Mouse (Mus musculus): ENCODE data around the gene Tenm2. TPM values are rescaled to one million over a fixed set of nuclear protein-coding genes. Genes with fewer than 3 reads are reported as not detected.
A peak's percentile ranks its signal among the peaks of the same experiment; 100 is the strongest.

Tenm2 gene
- 0.32 and 0.36 TPM in 2 replicates for polyA plus RNA-seq (2012; rRNA removed)

DNA sequence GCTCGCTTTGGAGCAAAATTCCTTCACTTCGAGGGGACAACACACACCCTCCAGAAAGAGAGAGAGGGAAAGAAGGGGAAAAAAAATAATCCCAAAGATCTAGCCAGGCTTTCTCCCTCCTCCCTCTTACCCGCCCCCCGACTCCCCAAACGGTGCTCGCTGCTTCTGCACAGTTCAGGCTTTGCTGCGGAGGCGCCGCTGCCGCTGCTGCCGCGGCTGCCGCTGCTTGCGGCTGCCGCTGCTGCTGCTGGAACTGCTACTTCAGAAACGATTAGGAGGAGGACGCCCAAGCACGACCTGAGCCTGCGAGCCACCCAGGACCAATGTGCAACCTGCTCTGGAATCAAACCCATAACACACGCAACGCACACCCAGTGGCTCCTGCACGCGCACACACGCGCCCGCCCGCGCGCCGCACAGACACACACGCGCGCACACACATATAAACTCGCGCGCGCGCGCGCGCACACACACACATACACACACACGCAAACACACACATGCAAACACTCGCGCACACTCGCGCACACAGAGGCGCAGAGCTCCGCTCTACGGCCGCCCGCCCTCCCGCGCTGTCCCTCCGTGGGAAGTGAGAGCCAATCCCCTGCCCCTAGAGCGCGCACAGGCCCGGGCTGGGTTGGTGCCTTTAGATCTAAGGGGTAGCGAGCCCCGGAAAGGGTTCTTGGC lies at the start of gene Tenm2:
Tenm2 (minus strand) TSS at position 51 of the 687 bp plus-strand sequence.
- Histone ChIP-seq H3K27me3 (ENCODE audit: control insufficient read depth, insufficient read depth, low read length) (no peaks in the 10 kb centered on the region), H3K4me1 (ENCODE audit: control insufficient read depth, insufficient read depth, low read length) (peaks cover 12% of the 10 kb centered on the region), H3K27ac (ENCODE audit: control insufficient read depth, insufficient read depth, low read depth, low read length) (no peak within 1 kb of the TSS), H3K4me3 (ENCODE audit: control insufficient read depth, low read depth, low read length) (peak within 1 kb of the TSS; percentile 65), H3K36me3 (ENCODE audit: control insufficient read depth, insufficient read depth, low read length) (no peaks in the 10 kb centered on the region)
- TF ChIP-seq CTCF (IDR thresholded peaks at IDR 0.05; ENCODE audit: control insufficient read depth, insufficient read depth, insufficient replicate concordance, low read depth, low read length) (no peak), POLR2A (IDR thresholded peaks at IDR 0.05; ENCODE audit: control insufficient read depth, low read depth, low read length) (no peak)

DNA sequence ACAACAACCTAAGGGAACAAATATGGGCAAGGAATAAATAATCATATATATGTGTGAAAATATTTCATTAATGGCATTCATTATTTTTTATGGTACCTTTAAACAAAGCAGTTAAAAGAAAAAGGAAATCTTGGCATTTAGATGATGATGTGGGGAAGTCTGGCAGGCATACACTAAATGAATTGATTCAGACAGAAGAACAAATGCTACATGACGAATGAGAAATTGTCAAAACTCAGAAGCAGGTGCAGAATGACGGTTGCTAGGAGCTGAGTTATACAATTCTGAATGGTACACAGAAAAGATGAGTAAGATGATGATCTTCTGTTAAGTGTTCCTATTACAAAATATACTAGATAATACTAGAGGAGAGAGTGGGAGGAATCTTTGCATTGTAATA lies 49.4 kb upstream of the Tenm2 start:
- H3K36me3 ChIP-seq (ENCODE audit: control insufficient read depth, insufficient read depth, low read length) = no peaks in the 10 kb centered on the region
- no peaks in the 10 kb centered on the region for H3K27me3 ChIP-seq (ENCODE audit: control insufficient read depth, insufficient read depth, low read length)
- H3K4me1 ChIP-seq (ENCODE audit: control insufficient read depth, insufficient read depth, low read length) = no peaks in the 10 kb centered on the region
- no peak for TF ChIP-seq CTCF (IDR thresholded peaks at IDR 0.05; ENCODE audit: control insufficient read depth, insufficient read depth, insufficient replicate concordance, low read depth, low read length)
- no peak for TF ChIP-seq POLR2A (IDR thresholded peaks at IDR 0.05; ENCODE audit: control insufficient read depth, low read depth, low read length)
- H3K4me3 ChIP-seq (ENCODE audit: control insufficient read depth, low read depth, low read length) = no peak overlapping the region
- no peak overlapping the region for H3K27ac ChIP-seq (ENCODE audit: control insufficient read depth, insufficient read depth, low read depth, low read length)

DNA sequence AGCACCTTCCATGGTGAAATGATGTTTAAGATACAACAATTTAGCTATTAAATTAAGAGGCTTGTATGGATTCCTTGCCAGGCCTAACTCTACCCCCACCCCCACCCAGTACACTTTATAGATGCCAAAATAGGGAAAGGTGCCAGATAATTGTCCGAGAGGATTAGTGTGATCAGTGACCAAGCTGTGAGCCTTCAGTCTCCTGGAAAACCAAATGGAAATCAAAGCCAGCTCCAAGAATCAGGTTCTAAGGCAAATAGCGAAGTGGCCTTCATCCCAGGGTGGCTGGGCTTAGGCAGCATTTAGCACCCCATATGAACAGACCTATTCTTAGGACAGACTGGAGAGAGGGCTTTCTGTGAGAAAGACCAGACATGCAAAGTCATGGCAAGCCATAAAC lies 13.0 kb upstream of the Tenm2 start:
- Histone ChIP-seq H3K27ac (ENCODE audit: control insufficient read depth, insufficient read depth, low read depth, low read length) (no peak overlapping the region), H3K27me3 (ENCODE audit: control insufficient read depth, insufficient read depth, low read length) (no peaks in the 10 kb centered on the region), H3K36me3 (ENCODE audit: control insufficient read depth, insufficient read depth, low read length) (no peaks in the 10 kb centered on the region), H3K4me1 (ENCODE audit: control insufficient read depth, insufficient read depth, low read length) (no peaks in the 10 kb centered on the region), H3K4me3 (ENCODE audit: control insufficient read depth, low read depth, low read length) (no peak overlapping the region)
- TF ChIP-seq POLR2A (IDR thresholded peaks at IDR 0.05; ENCODE audit: control insufficient read depth, low read depth, low read length) = no peak
- no peak for TF ChIP-seq CTCF (IDR thresholded peaks at IDR 0.05; ENCODE audit: control insufficient read depth, insufficient read depth, insufficient replicate concordance, low read depth, low read length)

DNA sequence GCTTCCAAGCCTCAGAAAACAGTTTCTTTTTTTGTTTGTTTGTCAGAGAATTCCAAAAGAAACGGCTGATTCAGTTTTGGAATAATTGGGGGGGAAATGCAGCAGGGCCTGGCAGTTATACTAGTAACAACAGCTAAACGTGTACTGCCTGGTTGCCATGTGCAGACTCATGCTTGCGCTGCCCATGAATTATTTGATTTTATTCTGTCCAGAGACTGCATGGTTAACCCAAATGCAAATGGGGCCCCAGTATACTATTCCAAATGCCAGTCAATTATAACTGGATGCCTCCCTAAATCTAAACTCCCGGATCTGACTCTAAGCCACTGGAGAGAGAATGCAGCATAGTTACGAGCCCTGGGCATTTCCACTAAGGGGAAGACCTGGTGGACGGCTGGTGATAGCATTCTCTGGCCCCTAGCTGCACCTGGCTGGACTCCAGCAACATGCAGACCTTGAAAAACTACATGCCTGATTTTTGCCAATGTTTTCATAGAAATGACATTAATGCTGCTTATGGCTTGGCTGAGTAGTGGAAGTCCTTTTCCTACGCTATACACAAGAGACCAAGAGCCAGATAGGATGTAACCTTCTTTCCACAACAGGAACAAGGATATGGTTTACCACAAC lies 1.4 kb upstream of the Tenm2 start:
- Histone ChIP-seq H3K4me1 (ENCODE audit: control insufficient read depth, insufficient read depth, low read length) (peaks cover 12% of the 10 kb centered on the region), H3K36me3 (ENCODE audit: control insufficient read depth, insufficient read depth, low read length) (no peaks in the 10 kb centered on the region), H3K27ac (ENCODE audit: control insufficient read depth, insufficient read depth, low read depth, low read length) (no peak overlapping the region), H3K4me3 (ENCODE audit: control insufficient read depth, low read depth, low read length) (no peak overlapping the region), H3K27me3 (ENCODE audit: control insufficient read depth, insufficient read depth, low read length) (no peaks in the 10 kb centered on the region)
- no peak for TF ChIP-seq CTCF (IDR thresholded peaks at IDR 0.05; ENCODE audit: control insufficient read depth, insufficient read depth, insufficient replicate concordance, low read depth, low read length)
- no peak for TF ChIP-seq POLR2A (IDR thresholded peaks at IDR 0.05; ENCODE audit: control insufficient read depth, low read depth, low read length)

DNA sequence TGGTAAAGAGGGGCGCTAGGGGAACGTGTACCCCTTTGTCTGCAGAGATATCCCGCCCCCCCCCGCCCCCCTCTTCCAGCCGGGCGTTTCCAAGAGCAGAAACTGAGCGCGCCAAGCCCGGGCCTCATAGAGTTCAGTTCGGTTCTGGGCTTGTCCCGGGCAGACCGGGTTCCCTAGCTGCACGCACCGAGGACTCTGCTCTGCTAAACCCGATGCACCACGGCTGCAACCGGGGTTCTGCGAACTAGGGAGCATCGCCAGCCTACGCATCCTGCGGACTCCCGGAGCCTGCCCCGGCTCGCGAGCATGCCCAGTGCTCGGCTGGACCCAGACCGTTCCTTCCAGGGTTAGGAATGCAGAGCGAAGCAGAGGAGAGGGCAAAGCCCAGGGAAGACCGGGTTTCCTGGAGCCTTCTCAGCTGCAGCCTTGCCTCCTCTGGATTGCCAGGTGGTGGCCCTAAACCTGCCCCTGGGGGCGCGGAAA lies 878 bp upstream of the Tenm2 start:
- Histone ChIP-seq H3K27me3 (ENCODE audit: control insufficient read depth, insufficient read depth, low read length) (no peaks in the 10 kb centered on the region), H3K27ac (ENCODE audit: control insufficient read depth, insufficient read depth, low read depth, low read length) (no peak overlapping the region), H3K36me3 (ENCODE audit: control insufficient read depth, insufficient read depth, low read length) (no peaks in the 10 kb centered on the region), H3K4me3 (ENCODE audit: control insufficient read depth, low read depth, low read length) (peak overlapping the region; percentile 65), H3K4me1 (ENCODE audit: control insufficient read depth, insufficient read depth, low read length) (peaks cover 12% of the 10 kb centered on the region)
- no peak for TF ChIP-seq CTCF (IDR thresholded peaks at IDR 0.05; ENCODE audit: control insufficient read depth, insufficient read depth, insufficient replicate concordance, low read depth, low read length)

DNA sequence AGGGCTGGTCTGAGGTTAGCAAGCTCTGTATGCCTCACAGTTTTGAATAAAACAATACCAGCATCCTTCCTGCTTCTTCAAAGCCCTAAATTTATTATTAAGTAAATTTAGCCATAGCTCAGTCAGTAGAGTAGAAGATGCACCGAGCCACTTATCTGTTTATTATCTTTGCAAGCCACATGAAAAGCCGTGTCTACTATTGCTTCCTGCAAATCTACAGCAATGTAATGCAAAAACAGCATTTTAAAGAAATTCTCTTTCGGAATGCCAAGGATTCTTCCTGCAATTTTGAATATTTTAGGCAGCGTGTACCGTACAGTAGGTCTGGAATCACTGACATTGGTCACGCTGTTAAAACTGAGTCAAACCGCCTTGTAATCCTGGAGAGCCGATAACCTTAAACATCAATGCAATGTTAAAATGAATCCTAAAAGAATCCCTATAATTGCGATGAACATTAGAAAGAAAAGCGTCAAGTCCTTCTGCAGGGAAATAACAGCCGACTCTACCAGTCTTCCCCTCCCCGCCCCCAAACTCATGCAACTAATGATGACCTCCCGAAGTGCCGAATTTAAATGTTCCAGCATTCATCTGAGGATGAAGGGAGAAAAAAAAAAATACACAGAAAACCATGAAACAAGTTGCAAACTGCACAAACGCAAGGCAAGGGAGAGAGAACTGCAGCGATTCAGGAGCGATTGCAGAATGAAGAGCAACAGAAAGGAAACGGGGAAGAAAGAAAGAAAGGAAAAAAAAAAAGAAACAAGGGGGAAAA lies 556 bp downstream of the Tenm2 start:
- H3K27me3 ChIP-seq (ENCODE audit: control insufficient read depth, insufficient read depth, low read length) = no peaks in the 10 kb centered on the region

DNA sequence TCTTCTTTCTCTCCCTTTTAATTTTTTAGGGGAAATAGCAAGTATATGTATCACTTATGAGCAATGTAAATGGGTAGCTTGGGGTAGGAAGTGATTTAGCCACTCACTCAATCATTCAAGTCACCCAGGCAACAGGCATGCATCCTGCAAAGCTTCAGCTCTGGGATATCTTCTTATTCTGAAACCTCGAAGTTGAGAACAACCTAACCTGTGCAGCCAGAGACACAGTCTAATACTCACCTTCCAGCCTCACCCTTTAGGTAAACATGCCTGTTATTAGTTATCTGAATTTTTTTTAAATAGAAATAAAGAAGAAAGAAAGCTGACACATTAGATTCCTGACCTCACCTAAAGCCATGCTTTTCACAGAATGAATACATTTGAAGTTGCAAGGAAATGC lies 8.4 kb downstream of the Tenm2 start:
- Histone ChIP-seq H3K27me3 (ENCODE audit: control insufficient read depth, insufficient read depth, low read length) (no peaks in the 10 kb centered on the region), H3K4me1 (ENCODE audit: control insufficient read depth, insufficient read depth, low read length) (no peaks in the 10 kb centered on the region), H3K4me3 (ENCODE audit: control insufficient read depth, low read depth, low read length) (no peak overlapping the region), H3K27ac (ENCODE audit: control insufficient read depth, insufficient read depth, low read depth, low read length) (no peak overlapping the region), H3K36me3 (ENCODE audit: control insufficient read depth, insufficient read depth, low read length) (no peaks in the 10 kb centered on the region)
- no peak for TF ChIP-seq CTCF (IDR thresholded peaks at IDR 0.05; ENCODE audit: control insufficient read depth, insufficient read depth, insufficient replicate concordance, low read depth, low read length)
- no peak for TF ChIP-seq POLR2A (IDR thresholded peaks at IDR 0.05; ENCODE audit: control insufficient read depth, low read depth, low read length)

More for the DNA sequence above, 556 bp downstream of the Tenm2 start:
- Histone ChIP-seq H3K27ac (ENCODE audit: control insufficient read depth, insufficient read depth, low read depth, low read length) (no peak overlapping the region), H3K36me3 (ENCODE audit: control insufficient read depth, insufficient read depth, low read length) (no peaks in the 10 kb centered on the region), H3K4me3 (ENCODE audit: control insufficient read depth, low read depth, low read length) (no peak overlapping the region), H3K4me1 (ENCODE audit: control insufficient read depth, insufficient read depth, low read length) (peaks cover 12% of the 10 kb centered on the region)
- TF ChIP-seq CTCF (IDR thresholded peaks at IDR 0.05; ENCODE audit: control insufficient read depth, insufficient read depth, insufficient replicate concordance, low read depth, low read length) (no peak), POLR2A (IDR thresholded peaks at IDR 0.05; ENCODE audit: control insufficient read depth, low read depth, low read length) (no peak)

Data from testis, adult 2 months (tissue).